Mouse (Mus musculus): ENCODE measurements around the gene Selenot. TPM values are rescaled to one million over a fixed set of nuclear protein-coding genes. Genes with fewer than 3 reads are reported as not detected.
"Not testable (repeated sequence)": the region's sequence is repeated elsewhere in the genome, so short reads cannot be mapped to it uniquely, and the experiment has no call there.

Selenot gene
- polyA plus RNA-seq, 1 experiment: 35.6 TPM

DNA sequence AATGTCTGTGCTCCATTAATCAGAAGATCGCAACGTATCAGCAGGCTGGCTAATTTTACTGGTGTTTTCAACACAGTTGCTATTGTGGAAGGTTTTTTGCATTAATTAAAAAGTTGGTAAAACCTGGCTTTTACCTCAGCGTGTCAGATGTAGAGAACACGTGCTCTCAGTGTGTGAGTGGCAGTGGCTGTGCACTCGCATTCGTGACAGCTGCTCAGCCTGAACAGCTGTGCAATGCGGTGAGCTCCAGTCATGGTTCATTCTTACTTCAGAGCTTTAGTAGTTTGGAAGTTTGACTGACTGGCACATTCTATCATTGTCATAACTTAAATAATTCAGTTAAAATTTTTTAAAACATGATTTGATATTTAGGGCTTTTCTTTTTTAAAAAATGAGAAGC, 16.2 kb downstream of the Selenot start:
- H3K4me2 ChIP-seq (ENCODE audit: low read depth); H3K4me3 ChIP-seq; H3K27me3 ChIP-seq (ENCODE audit: control insufficient read depth, insufficient read depth, insufficient read length); H3ac ChIP-seq (ENCODE audit: control insufficient read depth, insufficient read length); H3K79me2 ChIP-seq (ENCODE audit: control insufficient read depth, insufficient read depth): not testable (repeated sequence)
- TF ChIP-seq MYOD1 (IDR thresholded peaks at IDR 0.05; ENCODE audit: control insufficient read depth in 1 of 3, insufficient read length in 2 of 3, low read depth in 2 of 3) (peak in 2 of 3 experiments; percentile 35 to 47), MYOG (IDR thresholded peaks at IDR 0.05; ENCODE audit: control insufficient read depth in 1 of 3, insufficient read depth in 1 of 3, insufficient read length in 2 of 3, low read depth in 2 of 3) (peak in 2 of 3 experiments; percentile 37 to 41)
- H3K36me3 ChIP-seq (ENCODE audit: control insufficient read depth, insufficient read depth): peaks cover 55% of the 10 kb centered on the region

DNA sequence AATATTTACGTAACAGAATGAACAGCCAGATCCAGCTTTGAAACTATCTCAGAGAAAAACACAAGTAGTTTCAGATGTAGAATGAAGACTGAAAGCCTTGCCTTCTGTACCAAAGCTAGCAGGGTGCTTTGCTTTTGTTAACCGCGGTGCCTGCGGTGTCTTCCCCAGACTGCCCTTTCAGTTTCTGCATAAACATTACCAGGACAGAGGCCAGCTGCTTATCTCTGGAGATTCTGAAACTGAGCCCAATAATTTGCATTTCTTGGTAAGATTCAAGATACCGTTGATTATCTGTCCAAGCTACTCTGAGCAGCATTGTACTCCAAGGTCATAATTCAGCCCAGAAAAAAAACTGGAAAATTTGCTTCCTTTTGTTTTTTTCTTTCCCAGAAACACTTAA, 17.2 kb downstream of the Selenot start:
- Histone ChIP-seq H3K79me2 (ENCODE audit: control insufficient read depth, insufficient read depth) (peaks cover 3% of the 10 kb centered on the region), H3K4me3 (no peak overlapping the region), H3ac (ENCODE audit: control insufficient read depth, insufficient read length) (no peak overlapping the region), H3K36me3 (ENCODE audit: control insufficient read depth, insufficient read depth) (peaks cover 48% of the 10 kb centered on the region), H3K27me3 (ENCODE audit: control insufficient read depth, insufficient read depth, insufficient read length) (no peaks in the 10 kb centered on the region), H3K4me2 (ENCODE audit: low read depth) (no peak overlapping the region)
- TF ChIP-seq SRF (IDR thresholded peaks at IDR 0.05; ENCODE audit: control insufficient read depth, insufficient read length, low read depth) (no peak), REST (IDR thresholded peaks at IDR 0.05; ENCODE audit: insufficient read depth, insufficient read length) (no peak), USF1 (IDR thresholded peaks at IDR 0.05; ENCODE audit: low read depth) (no peak), MYOD1 (IDR thresholded peaks at IDR 0.05; ENCODE audit: control insufficient read depth in 1 of 3, insufficient read length in 2 of 3, low read depth in 2 of 3) (no peak), CEBPB (IDR thresholded peaks at IDR 0.05; ENCODE audit: insufficient read depth, poor library complexity, severe bottlenecking) (no peak), MYOG (IDR thresholded peaks at IDR 0.05; ENCODE audit: control insufficient read depth in 1 of 3, insufficient read depth in 1 of 3, insufficient read length in 2 of 3, low read depth in 2 of 3) (no peak), MAX (IDR thresholded peaks at IDR 0.05; ENCODE audit: low read depth) (no peak), E2F4 (IDR thresholded peaks at IDR 0.05; ENCODE audit: insufficient read depth) (no peak), TCF3 (IDR thresholded peaks at IDR 0.05; ENCODE audit: insufficient read length, low read depth) (no peak), POLR2A (IDR thresholded peaks at IDR 0.05; ENCODE audit: insufficient read length, low read depth) (no peak), POLR2AphosphoS2 (IDR thresholded peaks at IDR 0.05; ENCODE audit: insufficient read length, low read depth) (no peak), TCF12 (IDR thresholded peaks at IDR 0.05; ENCODE audit: insufficient read depth, poor library complexity, severe bottlenecking) (no peak)

DNA sequence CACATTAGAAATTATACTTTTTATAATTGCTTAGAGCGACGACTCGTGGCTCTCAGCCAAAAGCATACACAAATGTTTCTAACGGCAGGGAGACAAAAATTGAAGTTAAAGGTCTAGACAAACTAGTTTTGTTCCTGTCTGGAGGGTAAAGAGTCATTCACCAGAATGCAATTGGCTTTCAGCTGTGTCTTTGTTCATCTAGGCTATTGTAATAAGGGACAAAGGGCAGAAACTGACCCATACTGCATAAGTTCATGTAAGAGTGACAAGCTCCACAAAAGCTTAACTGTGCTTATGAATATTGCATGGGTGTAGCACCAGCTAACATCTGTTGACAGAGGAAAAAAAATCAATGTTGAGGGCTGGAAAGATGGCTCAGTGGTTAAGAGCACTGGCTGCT, 32.1 kb downstream of the Selenot start:
- Histone ChIP-seq H3ac (ENCODE audit: control insufficient read depth, insufficient read length) (no peak overlapping the region), H3K27me3 (ENCODE audit: control insufficient read depth, insufficient read depth, insufficient read length) (no peaks in the 10 kb centered on the region), H3K4me3 (no peak overlapping the region), H3K36me3 (ENCODE audit: control insufficient read depth, insufficient read depth) (no peaks in the 10 kb centered on the region), H3K79me2 (ENCODE audit: control insufficient read depth, insufficient read depth) (no peaks in the 10 kb centered on the region), H3K4me2 (ENCODE audit: low read depth) (no peak overlapping the region)
- TF ChIP-seq MYOG (IDR thresholded peaks at IDR 0.05; ENCODE audit: control insufficient read depth in 1 of 3, insufficient read depth in 1 of 3, insufficient read length in 2 of 3, low read depth in 2 of 3) (no peak), SRF (IDR thresholded peaks at IDR 0.05; ENCODE audit: control insufficient read depth, insufficient read length, low read depth) (no peak), CEBPB (IDR thresholded peaks at IDR 0.05; ENCODE audit: insufficient read depth, poor library complexity, severe bottlenecking) (no peak), TCF12 (IDR thresholded peaks at IDR 0.05; ENCODE audit: insufficient read depth, poor library complexity, severe bottlenecking) (no peak), USF1 (IDR thresholded peaks at IDR 0.05; ENCODE audit: low read depth) (no peak), POLR2AphosphoS2 (IDR thresholded peaks at IDR 0.05; ENCODE audit: insufficient read length, low read depth) (no peak), MYOD1 (IDR thresholded peaks at IDR 0.05; ENCODE audit: control insufficient read depth in 1 of 3, insufficient read length in 2 of 3, low read depth in 2 of 3) (no peak), E2F4 (IDR thresholded peaks at IDR 0.05; ENCODE audit: insufficient read depth) (no peak), POLR2A (IDR thresholded peaks at IDR 0.05; ENCODE audit: insufficient read length, low read depth) (no peak), REST (IDR thresholded peaks at IDR 0.05; ENCODE audit: insufficient read depth, insufficient read length) (no peak), MAX (IDR thresholded peaks at IDR 0.05; ENCODE audit: low read depth) (no peak)

DNA sequence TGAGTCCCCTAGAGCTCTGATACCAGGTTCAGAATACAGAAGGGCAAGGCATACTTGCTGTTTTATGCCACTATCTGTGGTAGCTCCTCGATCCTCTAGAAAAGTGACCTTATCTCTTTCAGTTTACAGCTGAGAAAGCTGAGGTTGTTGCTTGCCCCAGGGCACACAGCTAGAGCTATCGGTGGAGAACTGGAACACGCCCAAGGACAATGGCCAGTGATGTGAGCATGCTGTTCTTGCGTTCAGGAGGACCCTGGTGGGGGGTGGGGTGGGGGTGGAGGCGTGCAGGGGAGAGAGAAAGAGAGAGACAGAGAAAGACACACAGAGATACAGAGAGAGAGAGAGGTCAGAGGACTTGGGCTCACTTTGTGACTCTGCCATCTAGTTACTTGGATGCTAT, 33.5 kb downstream of the Selenot start:
- Histone ChIP-seq H3K4me3 (no peak overlapping the region), H3K36me3 (ENCODE audit: control insufficient read depth, insufficient read depth) (no peaks in the 10 kb centered on the region), H3K79me2 (ENCODE audit: control insufficient read depth, insufficient read depth) (no peaks in the 10 kb centered on the region), H3ac (ENCODE audit: control insufficient read depth, insufficient read length) (no peak overlapping the region), H3K27me3 (ENCODE audit: control insufficient read depth, insufficient read depth, insufficient read length) (no peaks in the 10 kb centered on the region), H3K4me2 (ENCODE audit: low read depth) (no peak overlapping the region)
- TF ChIP-seq USF1 (IDR thresholded peaks at IDR 0.05; ENCODE audit: low read depth) (no peak), MAX (IDR thresholded peaks at IDR 0.05; ENCODE audit: low read depth) (no peak), POLR2A (IDR thresholded peaks at IDR 0.05; ENCODE audit: insufficient read length, low read depth) (no peak), E2F4 (IDR thresholded peaks at IDR 0.05; ENCODE audit: insufficient read depth) (no peak), MYOD1 (IDR thresholded peaks at IDR 0.05; ENCODE audit: control insufficient read depth in 1 of 3, insufficient read length in 2 of 3, low read depth in 2 of 3) (no peak), SRF (IDR thresholded peaks at IDR 0.05; ENCODE audit: control insufficient read depth, insufficient read length, low read depth) (no peak), POLR2AphosphoS2 (IDR thresholded peaks at IDR 0.05; ENCODE audit: insufficient read length, low read depth) (no peak), TCF3 (IDR thresholded peaks at IDR 0.05; ENCODE audit: insufficient read length, low read depth) (no peak), MYOG (IDR thresholded peaks at IDR 0.05; ENCODE audit: control insufficient read depth in 1 of 3, insufficient read depth in 1 of 3, insufficient read length in 2 of 3, low read depth in 2 of 3) (no peak)

DNA sequence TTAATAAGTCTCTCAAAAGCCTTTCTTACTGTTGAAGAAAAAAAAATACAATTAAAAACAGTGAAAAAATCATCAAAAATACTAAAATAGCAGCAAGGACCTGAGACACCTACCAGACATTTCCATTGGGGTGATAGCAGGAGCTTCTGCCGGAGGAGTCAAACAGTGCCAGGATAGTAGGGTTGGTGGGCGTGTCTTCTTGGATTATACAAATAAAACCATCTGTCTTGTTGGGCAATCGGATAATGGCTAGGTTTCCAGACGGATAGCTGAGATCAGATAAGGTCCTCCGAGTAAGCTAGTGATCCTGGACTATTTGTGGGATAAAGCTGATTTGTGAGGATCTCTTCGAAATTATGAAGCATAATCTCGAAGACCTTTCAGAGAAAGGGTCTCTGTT, 44.6 kb downstream of the Selenot start:
- no peak overlapping the region for H3K4me2 ChIP-seq (ENCODE audit: low read depth)
- no peak overlapping the region for H3K4me3 ChIP-seq
- no peaks in the 10 kb centered on the region for H3K79me2 ChIP-seq (ENCODE audit: control insufficient read depth, insufficient read depth)
- TF ChIP-seq USF1 (IDR thresholded peaks at IDR 0.05; ENCODE audit: low read depth) (no peak), REST (IDR thresholded peaks at IDR 0.05; ENCODE audit: insufficient read depth, insufficient read length) (no peak), TCF12 (IDR thresholded peaks at IDR 0.05; ENCODE audit: insufficient read depth, poor library complexity, severe bottlenecking) (no peak), POLR2AphosphoS2 (IDR thresholded peaks at IDR 0.05; ENCODE audit: insufficient read length, low read depth) (no peak), E2F4 (IDR thresholded peaks at IDR 0.05; ENCODE audit: insufficient read depth) (no peak), MYOG (IDR thresholded peaks at IDR 0.05; ENCODE audit: control insufficient read depth in 1 of 3, insufficient read depth in 1 of 3, insufficient read length in 2 of 3, low read depth in 2 of 3) (no peak), MAX (IDR thresholded peaks at IDR 0.05; ENCODE audit: low read depth) (no peak), CEBPB (IDR thresholded peaks at IDR 0.05; ENCODE audit: insufficient read depth, poor library complexity, severe bottlenecking) (no peak), SRF (IDR thresholded peaks at IDR 0.05; ENCODE audit: control insufficient read depth, insufficient read length, low read depth) (no peak)
- no peak overlapping the region for H3ac ChIP-seq (ENCODE audit: control insufficient read depth, insufficient read length)
- H3K27me3 ChIP-seq (ENCODE audit: control insufficient read depth, insufficient read depth, insufficient read length): no peaks in the 10 kb centered on the region
- no peaks in the 10 kb centered on the region for H3K36me3 ChIP-seq (ENCODE audit: control insufficient read depth, insufficient read depth)
